Mouse (Mus musculus): ENCODE results near the gene Pianp. TPM values are rescaled to one million over a fixed set of nuclear protein-coding genes. Genes with fewer than 3 reads are reported as not detected.
A peak's percentile ranks its signal among the peaks of the same experiment; 100 is the strongest.
"Not testable (repeated sequence)": the region's sequence is repeated elsewhere in the genome, so short reads cannot be mapped to it uniquely, and the experiment has no call there.

Pianp gene
- polyA plus RNA-seq, 2 experiments: 0.07 TPM; not detected in 1

- no peak overlapping the region for H3K4me3 ChIP-seq (ENCODE audit: insufficient read depth in 1 of 2, low read depth in 2 of 2, low read length in 2 of 2)
- no peak overlapping the region for H3K9ac ChIP-seq (replicated peaks)
- peaks cover 7 to 8% of the 10 kb centered on the region in 2 experiments for H3K4me1 ChIP-seq (replicated peaks; ENCODE audit: control insufficient read depth in 2 of 2, insufficient read depth in 2 of 2, low read length in 1 of 2)
- H3K9me3 ChIP-seq (ENCODE audit: control insufficient read depth, low read length): no peaks in the 10 kb centered on the region
- H3K27ac ChIP-seq: no peak overlapping the region
- DNase-seq (ENCODE audit: low read depth in 3 of 3, low spot score in 3 of 3): peak in 2 of 3 experiments; percentile 44 to 54
- no peak overlapping the region for H3K4me2 ChIP-seq (ENCODE audit: low read depth)
- TF ChIP-seq CTCF (IDR thresholded peaks at IDR 0.05; ENCODE audit: low read depth) (no peak), EP300 (IDR thresholded peaks at IDR 0.05; ENCODE audit: low read depth) (no peak)
- ATAC-seq (ENCODE audit: insufficient read depth): peak; percentile 82
- H3K36me3 ChIP-seq (replicated peaks; ENCODE audit: control insufficient read depth, insufficient read depth, low read depth): peaks cover 24% of the 10 kb centered on the region
- 62% methylated on average over 3 of the region's 3 CpGs for WGBS (ENCODE audit: insufficient replicate concordance)
- H3K27me3 ChIP-seq (ENCODE audit: control insufficient read depth, insufficient read depth, low read length): no peaks in the 10 kb centered on the region
Observed at GRCm38 (mm10) chr6:125017682-125018081, 21.2 kb downstream of the Pianp start.

GRCm38 (mm10) chr6:125030532-125030931 lies 34.0 kb downstream of the Pianp start:
- H3K9me3 ChIP-seq (ENCODE audit: control insufficient read depth, low read length); H3K4me3 ChIP-seq (ENCODE audit: insufficient read depth in 1 of 2, low read depth in 2 of 2, low read length in 2 of 2); H3K4me2 ChIP-seq (ENCODE audit: low read depth); DNase-seq (ENCODE audit: low read depth in 3 of 3, low spot score in 3 of 3); H3K27ac ChIP-seq; H3K4me1 ChIP-seq (replicated peaks; ENCODE audit: control insufficient read depth in 2 of 2, insufficient read depth in 2 of 2, low read length in 1 of 2); H3K27me3 ChIP-seq (ENCODE audit: control insufficient read depth, insufficient read depth, low read length); H3K9ac ChIP-seq (replicated peaks): not testable (repeated sequence)
- TF ChIP-seq CTCF (IDR thresholded peaks at IDR 0.05; ENCODE audit: low read depth): peak; percentile 97
- peaks cover 45% of the 10 kb centered on the region for H3K36me3 ChIP-seq (replicated peaks; ENCODE audit: control insufficient read depth, insufficient read depth, low read depth)
- WGBS (ENCODE audit: insufficient replicate concordance): 34% methylated on average over 7 of the region's 9 CpGs
- peak; percentile 26; the same call in 1 of the 2 replicates for ATAC-seq (ENCODE audit: insufficient read depth)

DNA sequence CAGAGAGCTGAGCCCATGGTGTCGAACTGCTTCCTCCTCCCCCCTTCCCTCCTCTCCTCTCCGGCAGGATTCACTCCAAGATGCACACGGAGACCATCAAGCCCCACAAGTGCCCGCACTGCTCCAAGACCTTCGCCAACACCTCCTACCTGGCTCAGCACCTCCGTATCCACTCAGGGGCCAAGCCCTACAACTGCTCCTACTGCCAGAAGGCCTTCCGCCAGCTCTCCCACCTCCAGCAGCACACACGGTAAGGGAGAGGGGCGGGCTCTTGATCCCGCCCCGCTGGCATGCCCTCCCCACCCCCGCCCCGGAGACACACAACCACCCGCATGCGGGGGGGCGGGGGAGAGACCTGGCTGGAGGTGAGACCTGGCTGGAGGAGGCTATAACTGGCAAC lies 35.1 kb downstream of the Pianp start:
- H3K27me3 ChIP-seq (ENCODE audit: control insufficient read depth, insufficient read depth, low read length): no peaks in the 10 kb centered on the region
- H3K9me3 ChIP-seq (ENCODE audit: control insufficient read depth, low read length): no peaks in the 10 kb centered on the region
- DNase-seq (ENCODE audit: low read depth in 3 of 3, low spot score in 3 of 3) (no peak), ATAC-seq (ENCODE audit: insufficient read depth) (no peak)
- H3K4me2 ChIP-seq (ENCODE audit: low read depth): no peak overlapping the region
- no peak overlapping the region for H3K27ac ChIP-seq
- H3K36me3 ChIP-seq (replicated peaks; ENCODE audit: control insufficient read depth, insufficient read depth, low read depth): peaks cover 51% of the 10 kb centered on the region
- no peak for TF ChIP-seq EP300 (IDR thresholded peaks at IDR 0.05; ENCODE audit: low read depth)
- no peak for TF ChIP-seq CTCF (IDR thresholded peaks at IDR 0.05; ENCODE audit: low read depth)
- H3K4me3 ChIP-seq (ENCODE audit: insufficient read depth in 1 of 2, low read depth in 2 of 2, low read length in 2 of 2): no peak overlapping the region
- 92% methylated on average over 16 of the region's 16 CpGs for WGBS (ENCODE audit: insufficient replicate concordance)
- H3K4me1 ChIP-seq (replicated peaks; ENCODE audit: control insufficient read depth in 2 of 2, insufficient read depth in 2 of 2, low read length in 1 of 2): no peaks in the 10 kb centered on the region
- no peak overlapping the region for H3K9ac ChIP-seq (replicated peaks)

- peak overlapping the region in 1 of 2 experiments; percentile 71; a peak in 2 of 4 replicates for H3K4me3 ChIP-seq (ENCODE audit: insufficient read depth in 1 of 2, low read depth in 2 of 2, low read length in 2 of 2)
- peak overlapping the region; percentile 57 for H3K27ac ChIP-seq
- 91% methylated on average over 4 of the region's 4 CpGs for WGBS (ENCODE audit: insufficient replicate concordance)
- no peak overlapping the region; the same call in 1 of the 2 replicates for H3K9ac ChIP-seq (replicated peaks)
- H3K9me3 ChIP-seq (ENCODE audit: control insufficient read depth, low read length): no peaks in the 10 kb centered on the region
- TF ChIP-seq CTCF (IDR thresholded peaks at IDR 0.05; ENCODE audit: low read depth) (no peak), EP300 (IDR thresholded peaks at IDR 0.05; ENCODE audit: low read depth) (no peak)
- H3K27me3 ChIP-seq (ENCODE audit: control insufficient read depth, insufficient read depth, low read length): no peaks in the 10 kb centered on the region
- DNase-seq (ENCODE audit: low read depth in 3 of 3, low spot score in 3 of 3): no peak
- H3K4me1 ChIP-seq (replicated peaks; ENCODE audit: control insufficient read depth in 2 of 2, insufficient read depth in 2 of 2, low read length in 1 of 2): peaks cover 18 to 27% of the 10 kb centered on the region in 2 experiments
- no peak for ATAC-seq (ENCODE audit: insufficient read depth)
- peaks cover 24% of the 10 kb centered on the region for H3K36me3 ChIP-seq (replicated peaks; ENCODE audit: control insufficient read depth, insufficient read depth, low read depth)
- H3K4me2 ChIP-seq (ENCODE audit: low read depth): peak overlapping the region; percentile 92
Observed at GRCm38 (mm10) chr6:125038666-125039065, 42.2 kb downstream of the Pianp start.

GRCm38 (mm10) chr6:125039131-125039530 lies 42.6 kb downstream of the Pianp start:
- WGBS (ENCODE audit: insufficient replicate concordance): 7% methylated on average over 8 of the region's 8 CpGs
- TF ChIP-seq CTCF (IDR thresholded peaks at IDR 0.05; ENCODE audit: low read depth) (no peak), EP300 (IDR thresholded peaks at IDR 0.05; ENCODE audit: low read depth) (no peak)

More at GRCm38 (mm10) chr6:125039131-125039530, 42.6 kb downstream of the Pianp start:
- ATAC-seq (ENCODE audit: insufficient read depth): peak; percentile 13; the same call in 1 of the 2 replicates
- Histone ChIP-seq H3K4me3 (ENCODE audit: insufficient read depth in 1 of 2, low read depth in 2 of 2, low read length in 2 of 2) (peak overlapping the region; percentile 71 to 94), H3K4me2 (ENCODE audit: low read depth) (peak overlapping the region; percentile 92), H3K9ac (replicated peaks) (peak overlapping the region; percentile 54), H3K27me3 (ENCODE audit: control insufficient read depth, insufficient read depth, low read length) (no peaks in the 10 kb centered on the region), H3K36me3 (replicated peaks; ENCODE audit: control insufficient read depth, insufficient read depth, low read depth) (peaks cover 22% of the 10 kb centered on the region), H3K4me1 (replicated peaks; ENCODE audit: control insufficient read depth in 2 of 2, insufficient read depth in 2 of 2, low read length in 1 of 2) (peaks cover 18 to 27% of the 10 kb centered on the region in 2 experiments), H3K9me3 (ENCODE audit: control insufficient read depth, low read length) (no peaks in the 10 kb centered on the region), H3K27ac (peak overlapping the region; percentile 57)
- DNase-seq (ENCODE audit: low read depth in 3 of 3, low spot score in 3 of 3): no peak

Measured in liver, embryonic 14.5 days (tissue).